Mouse (Mus musculus) spleen, postnatal 10 days (tissue): ENCODE measurements around the gene Gstz1.
"Not testable (repeated sequence)": the region's sequence is repeated elsewhere in the genome, so short reads cannot be mapped to it uniquely, and the experiment has no call there.

ENCODE experiments used
- DNase-seq, 2 experiments: peaks; one replicate each; pipeline ENCODE4 v3.0.0; 2021 to 2022; ENCODE audit warnings: low spot score in 2 of 2

The Gstz1 gene

GRCm38 (mm10) chr12:87146966-87147365 lies at the start of gene Gstz1:
Gene Gstz1 (plus strand): TSS chr12:87147165.
- DNase-seq, result peak in 1 of 2 experiments; percentile 95

DNA sequence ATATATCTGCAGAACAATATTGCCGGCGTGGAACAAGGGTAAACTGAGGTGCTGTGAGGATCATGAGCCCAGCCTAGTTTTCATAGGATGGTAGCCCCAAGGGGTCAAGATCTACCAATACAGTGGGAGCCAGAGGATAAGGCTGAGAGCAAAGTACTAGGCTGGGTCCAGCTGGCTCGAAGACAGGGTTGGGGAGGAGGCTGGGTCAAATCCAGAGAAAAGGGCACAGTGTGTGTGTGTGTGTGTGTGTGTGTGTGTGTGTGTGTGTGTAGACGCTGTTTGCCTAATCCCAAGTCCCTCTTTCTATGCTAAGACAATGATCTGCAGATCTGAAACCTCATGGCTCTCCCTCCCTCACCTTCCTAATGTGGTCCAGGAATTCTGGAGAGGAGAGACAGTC lies 46.6 kb upstream of the Gstz1 start:
- DNase-seq, result no peak

- DNase-seq, result no peak
These were observed 44.8 kb upstream of the Gstz1 start, which contains the start of gene Ngb for GRCm38 (mm10) chr12:87102165-87102631. Gene Ngb (minus strand): TSS chr12:87102539.

DNA sequence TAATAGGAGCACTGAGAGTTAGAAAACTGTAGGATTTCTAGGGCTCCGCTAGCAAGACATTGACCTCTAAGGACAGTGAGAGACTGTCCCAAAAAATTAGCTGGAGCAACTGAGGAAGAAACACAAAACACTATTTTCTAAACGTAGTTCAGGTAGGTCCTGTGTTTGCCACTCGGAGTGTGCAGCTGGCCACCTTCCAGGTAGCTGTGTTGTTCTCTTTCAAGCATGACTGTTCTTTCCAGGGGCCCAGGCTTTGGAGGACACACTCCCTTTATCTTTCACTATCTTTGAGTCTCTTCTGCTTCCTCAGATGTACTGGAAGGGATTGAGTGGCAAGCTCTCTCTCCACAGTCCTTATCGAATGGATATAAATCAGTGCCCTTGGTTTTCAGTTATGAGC lies 43.5 kb upstream of the Gstz1 start:
- DNase-seq, result no peak

GRCm38 (mm10) chr12:87104796-87105195 lies 42.2 kb upstream of the Gstz1 start:
- no peak for DNase-seq

DNA sequence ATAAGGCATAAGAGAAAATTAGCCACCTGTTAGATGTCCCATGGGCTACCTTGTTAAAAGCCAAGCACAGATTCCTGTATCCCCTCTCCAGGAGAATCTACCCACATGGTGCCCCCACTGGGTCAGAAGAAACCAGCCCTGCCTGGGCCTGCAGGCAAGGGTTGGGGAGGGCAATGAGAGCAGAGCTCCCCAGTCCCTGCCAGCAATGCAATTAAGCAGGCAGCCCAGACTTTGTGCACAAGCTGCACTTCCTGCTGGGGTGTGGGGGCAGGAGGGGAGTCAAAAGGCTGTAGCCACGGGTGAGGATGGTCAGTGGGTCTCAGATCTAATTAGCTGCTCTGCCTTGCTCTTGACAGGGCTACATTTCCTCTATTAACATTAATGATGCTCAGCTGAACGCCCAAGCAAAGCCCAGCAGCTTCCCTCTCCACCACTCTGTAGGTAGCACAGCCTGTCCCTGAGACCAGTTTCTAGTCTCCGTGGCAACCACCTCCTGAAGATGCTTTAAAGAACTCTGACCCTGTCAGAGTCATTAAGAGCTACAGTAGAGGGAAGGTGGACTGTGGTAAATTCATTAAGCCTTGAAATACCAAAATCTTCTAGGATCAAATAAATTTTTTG lies 39.5 kb upstream of the Gstz1 start:
- DNase-seq, result no peak

DNA sequence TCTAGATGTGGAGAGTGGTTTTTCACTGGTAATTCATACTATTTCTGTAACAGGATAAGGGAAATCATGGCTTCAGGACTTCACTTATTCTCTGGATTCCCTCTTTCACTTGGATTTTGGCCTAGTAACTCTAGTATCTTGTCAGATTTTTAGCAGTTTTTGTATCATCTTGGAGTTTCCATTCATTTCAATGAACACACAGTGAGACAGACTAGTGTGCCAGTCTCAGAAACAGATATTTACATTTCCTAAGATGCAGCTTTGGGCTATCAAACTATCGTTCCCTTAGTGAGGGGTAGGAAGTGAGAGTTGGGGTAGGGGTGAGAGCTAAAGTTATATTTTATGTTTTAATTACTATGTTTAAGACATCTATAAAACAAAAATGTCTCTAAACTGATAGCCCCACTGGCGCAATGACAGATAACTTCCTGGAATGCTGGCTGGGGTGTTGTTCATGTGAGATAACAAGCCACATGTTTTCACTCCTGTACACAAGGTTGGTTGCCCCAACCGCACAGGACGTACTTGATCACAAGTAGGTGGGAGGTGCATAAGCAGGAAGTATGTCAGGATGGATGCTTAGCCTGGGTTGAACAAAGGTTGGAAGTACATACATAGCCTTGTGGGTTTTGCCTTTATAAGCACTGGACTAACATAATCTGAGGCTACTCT lies 24.9 kb upstream of the Gstz1 start:
- DNase-seq, result no peak

- DNase-seq, result no peak
These were observed 19.7 kb upstream of the Gstz1 start for GRCm38 (mm10) chr12:87127256-87127655.

GRCm38 (mm10) chr12:87130224-87130623 lies 16.7 kb upstream of the Gstz1 start:
- no peak for DNase-seq

DNA sequence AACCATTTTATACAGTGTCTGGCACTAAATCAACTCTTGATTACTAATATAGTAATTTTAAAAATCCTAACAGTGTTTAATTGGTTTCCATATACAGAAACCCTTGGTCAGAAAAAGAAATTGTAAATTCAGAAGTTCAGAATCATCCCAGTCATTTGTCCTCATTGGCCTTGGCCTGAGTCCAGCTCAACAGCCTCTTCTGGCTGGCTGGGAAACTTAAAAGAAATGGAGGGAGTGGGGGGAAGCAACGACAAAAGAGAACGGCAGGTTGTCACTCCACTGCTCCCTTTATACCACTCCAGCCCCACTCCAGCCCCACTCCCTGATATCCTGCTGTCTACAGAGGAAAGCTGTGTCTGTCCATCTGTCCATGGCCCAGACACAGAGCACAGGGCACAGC lies 15.8 kb upstream of the Gstz1 start:
- DNase-seq, result no peak

- peak in 1 of 2 experiments; percentile 57 for DNase-seq
These were observed 15.3 kb upstream of the Gstz1 start for GRCm38 (mm10) chr12:87131619-87132018.

GRCm38 (mm10) chr12:87132210-87132609 lies 14.8 kb upstream of the Gstz1 start:
- no peak for DNase-seq

DNA sequence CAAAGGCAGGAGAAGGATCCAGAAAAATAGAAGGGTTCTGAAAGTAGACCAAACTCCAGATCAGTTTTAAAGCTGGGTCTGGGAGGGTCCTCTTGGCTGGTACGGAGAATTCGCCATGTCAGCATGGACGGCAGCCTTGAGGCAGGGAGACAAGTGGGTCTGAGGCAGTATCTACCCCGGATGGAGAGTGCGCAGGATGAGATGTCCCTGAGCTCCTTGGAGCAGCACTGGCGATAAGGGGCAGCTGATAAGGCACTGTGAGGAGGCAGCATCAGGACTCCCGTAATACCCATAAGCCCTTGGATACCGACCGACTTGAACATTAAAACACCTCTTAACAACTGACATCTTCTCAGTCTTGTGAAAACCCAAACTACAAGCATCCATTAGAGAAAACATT lies 14.2 kb upstream of the Gstz1 start:
- no peak for DNase-seq

- no peak for DNase-seq
These were observed 9.3 kb upstream of the Gstz1 start for GRCm38 (mm10) chr12:87137439-87138341.

DNA sequence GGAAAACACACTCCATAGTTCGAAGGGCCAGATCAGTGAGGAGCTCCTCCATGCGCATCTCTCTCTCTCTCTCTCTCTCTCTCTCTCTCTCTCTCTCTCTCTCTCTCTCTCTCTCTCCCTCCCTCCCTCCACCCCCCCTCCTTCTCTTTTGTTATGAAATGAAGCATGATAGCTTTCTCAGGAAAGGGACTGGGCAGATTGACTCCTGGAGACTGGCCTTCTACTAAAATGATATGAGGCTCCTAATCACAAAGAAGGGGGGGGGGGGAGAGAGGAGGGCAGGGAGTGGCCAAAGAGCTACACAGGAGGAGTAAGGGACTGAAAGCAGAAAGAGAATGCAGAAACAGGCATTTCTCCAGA lies 8.6 kb upstream of the Gstz1 start:
- no peak for DNase-seq

GRCm38 (mm10) chr12:87138768-87139167 lies 8.2 kb upstream of the Gstz1 start:
- no peak for DNase-seq

DNA sequence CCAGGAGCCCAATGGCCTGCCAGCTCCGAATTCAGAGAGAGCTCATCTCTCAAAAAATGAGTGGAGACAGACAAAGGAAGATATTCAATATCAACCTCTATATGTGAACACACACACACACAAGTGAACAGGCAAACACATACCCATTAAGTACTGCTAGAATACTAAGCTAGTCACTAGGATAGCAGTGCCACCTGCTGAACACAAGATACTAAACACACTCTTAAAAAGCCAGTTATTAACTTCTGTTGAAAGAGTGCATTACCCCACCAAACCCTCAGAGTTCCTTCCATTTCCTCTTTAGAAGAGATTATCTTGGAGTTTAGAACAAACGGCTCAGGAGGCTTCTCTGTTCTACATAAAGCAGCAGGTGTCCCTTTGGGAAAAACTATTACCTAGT lies 4.8 kb upstream of the Gstz1 start:
- no peak for DNase-seq

DNA sequence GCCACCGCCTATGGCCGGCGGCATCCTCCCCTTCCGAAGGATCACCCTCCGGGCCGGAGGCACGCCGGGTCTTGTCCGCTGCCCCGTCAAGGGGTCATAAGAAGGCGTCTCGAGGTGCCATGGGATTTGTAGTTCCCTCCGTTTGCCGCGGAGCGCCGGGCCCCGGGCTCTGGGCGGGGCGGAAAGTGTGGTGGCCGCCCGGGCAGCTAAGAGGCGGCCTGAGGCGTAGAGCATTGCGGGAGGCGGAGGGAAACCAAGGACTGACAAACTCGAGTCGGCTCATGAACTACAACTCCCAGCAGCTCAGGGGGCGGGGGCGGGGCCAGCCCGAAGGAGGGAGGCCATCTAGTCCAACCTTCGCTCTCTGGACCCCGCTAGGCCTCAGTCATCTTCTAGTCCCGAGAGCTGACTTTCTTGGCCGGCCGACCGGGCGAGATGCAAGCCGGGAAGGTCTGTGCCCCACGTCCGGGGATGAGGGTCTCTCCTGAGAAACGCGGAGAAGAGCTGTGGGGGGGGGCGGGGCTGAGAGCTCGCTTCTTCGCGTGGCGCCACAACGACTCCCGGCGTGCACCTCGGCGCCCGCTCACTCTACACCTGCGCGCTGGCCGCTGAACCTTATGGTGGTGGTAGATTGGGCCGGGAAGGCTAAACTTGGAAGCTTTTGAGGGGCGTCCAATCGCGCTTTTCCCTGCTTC lies 577 bp downstream of the Gstz1 start, which contains the start of gene Pomt2:
Gene Pomt2 (minus strand): TSS at position 574 of the 695 bp plus-strand sequence.
- peak; percentile 88 to 90 for DNase-seq

DNA sequence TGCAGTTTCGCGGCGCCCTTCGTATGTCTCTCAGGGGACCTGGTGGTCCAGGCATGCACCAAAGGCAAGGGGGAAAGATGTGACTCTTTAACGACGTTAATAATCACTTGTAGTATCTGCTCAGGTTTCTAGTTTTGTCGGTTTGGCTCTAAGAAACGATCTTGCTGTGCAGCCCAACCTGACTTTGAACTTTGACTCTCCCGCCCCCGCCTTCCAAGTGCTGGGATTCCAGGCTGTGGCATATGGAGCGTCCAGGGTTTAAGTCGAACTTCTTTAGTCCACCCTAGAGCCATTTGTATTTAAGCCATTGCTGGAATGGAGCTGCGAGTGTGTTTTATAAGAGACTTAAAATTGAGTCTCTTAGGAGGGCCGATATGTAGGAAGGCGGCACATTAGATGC lies 1.2 kb downstream of the Gstz1 start:
- no peak for DNase-seq

DNA sequence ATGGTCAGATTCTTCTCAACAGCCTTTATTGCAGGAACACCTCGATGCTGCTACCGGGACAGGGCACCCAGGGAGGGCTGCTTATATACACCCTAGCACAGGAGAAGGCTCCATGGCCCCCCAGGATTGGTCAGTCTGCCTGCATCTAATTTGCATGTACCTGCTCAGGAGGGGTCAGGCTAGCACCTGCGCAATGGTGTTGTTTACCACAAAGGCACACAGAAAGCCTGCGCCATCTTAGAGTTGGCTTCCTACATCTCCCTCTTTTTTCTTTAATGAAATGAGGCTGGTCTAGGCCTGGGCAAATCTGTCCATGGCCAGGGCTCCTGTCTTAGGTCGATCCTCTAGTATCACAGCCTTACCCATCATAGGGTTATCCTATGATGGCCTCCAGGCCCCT lies 2.5 kb downstream of the Gstz1 start:
- DNase-seq, result no peak

GRCm38 (mm10) chr12:87154448-87154847 lies 7.5 kb downstream of the Gstz1 start:
- not testable (repeated sequence) for DNase-seq

- no peak for DNase-seq
These were observed 10.4 kb downstream of the Gstz1 start for GRCm38 (mm10) chr12:87157361-87157760.
